Mouse (Mus musculus): ENCODE data around the gene Parp3. TPM values are rescaled to one million over a fixed set of nuclear protein-coding genes. Genes with fewer than 3 reads are reported as not detected.
A peak's percentile ranks its signal among the peaks of the same experiment; 100 is the strongest.

Gene Parp3
- polyA plus RNA-seq, 1 experiment from 2014 or later, result 3.5 TPM

GRCm38 (mm10) chr9:106485076-106485475 is 8.3 kb upstream of the Parp3 start:
- Histone ChIP-seq H3K4me2 (no peak overlapping the region), H3K9me3 (no peaks in the 10 kb centered on the region), H3K27me3 (no peaks in the 10 kb centered on the region), H3K4me3 (replicated peaks) (no peak overlapping the region), H3K4me1 (replicated peaks) (no peaks in the 10 kb centered on the region), H3K9ac (replicated peaks) (no peak overlapping the region), H3K27ac (no peak overlapping the region), H3K36me3 (peaks cover 65% of the 10 kb centered on the region)
- WGBS, result 86% methylated on average over 8 of the region's 10 CpGs
- ATAC-seq (ENCODE audit: insufficient number of reproducible peaks, insufficient read depth, low FRiP score, low TSS enrichment, low read depth), result no peak

- H3K36me3 ChIP-seq, result peaks cover 74% of the 10 kb centered on the region
- 94% methylated on average over 17 of the region's 17 CpGs for WGBS
These were observed 6.9 kb upstream of the Parp3 start for GRCm38 (mm10) chr9:106483606-106484005.

DNA sequence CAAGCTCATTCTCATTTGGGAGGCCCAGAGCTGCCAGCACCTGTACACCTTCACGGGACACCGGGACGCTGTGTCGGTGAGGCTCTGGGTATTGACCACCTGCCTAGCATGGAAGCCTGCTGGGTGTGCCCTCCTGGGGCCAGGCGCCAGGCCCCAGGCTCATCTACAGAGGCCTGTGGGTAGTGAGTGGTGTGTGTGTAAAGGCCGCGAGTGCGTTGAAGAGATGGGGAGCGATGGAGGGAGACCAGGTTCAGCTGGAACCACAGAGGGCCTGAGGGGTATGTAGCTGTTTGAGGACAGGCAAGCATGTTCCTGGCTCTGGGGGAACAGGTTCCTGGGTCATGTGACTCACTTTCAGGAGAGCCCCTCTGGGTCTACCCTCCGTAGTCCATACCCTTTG is 6.4 kb upstream of the Parp3 start:
- no peak for ATAC-seq (ENCODE audit: insufficient number of reproducible peaks, insufficient read depth, low FRiP score, low TSS enrichment, low read depth)
- H3K27me3 ChIP-seq, result no peaks in the 10 kb centered on the region
- H3K36me3 ChIP-seq, result peaks cover 74% of the 10 kb centered on the region
- H3K27ac ChIP-seq, result no peak overlapping the region
- H3K4me1 ChIP-seq (replicated peaks), result peaks cover 3% of the 10 kb centered on the region
- H3K9ac ChIP-seq (replicated peaks), result no peak overlapping the region
- 93% methylated on average over 10 of the region's 10 CpGs for WGBS
- no peak overlapping the region for H3K4me3 ChIP-seq (replicated peaks)
- no peaks in the 10 kb centered on the region for H3K9me3 ChIP-seq
- H3K4me2 ChIP-seq, result no peak overlapping the region

More at GRCm38 (mm10) chr9:106483606-106484005, 6.9 kb upstream of the Parp3 start:
- Histone ChIP-seq H3K4me1 (replicated peaks) (no peaks in the 10 kb centered on the region), H3K4me3 (replicated peaks) (no peak overlapping the region), H3K27me3 (no peaks in the 10 kb centered on the region), H3K4me2 (no peak overlapping the region), H3K27ac (no peak overlapping the region), H3K9me3 (no peaks in the 10 kb centered on the region), H3K9ac (replicated peaks) (no peak overlapping the region)
- ATAC-seq (ENCODE audit: insufficient number of reproducible peaks, insufficient read depth, low FRiP score, low TSS enrichment, low read depth), result no peak

DNA sequence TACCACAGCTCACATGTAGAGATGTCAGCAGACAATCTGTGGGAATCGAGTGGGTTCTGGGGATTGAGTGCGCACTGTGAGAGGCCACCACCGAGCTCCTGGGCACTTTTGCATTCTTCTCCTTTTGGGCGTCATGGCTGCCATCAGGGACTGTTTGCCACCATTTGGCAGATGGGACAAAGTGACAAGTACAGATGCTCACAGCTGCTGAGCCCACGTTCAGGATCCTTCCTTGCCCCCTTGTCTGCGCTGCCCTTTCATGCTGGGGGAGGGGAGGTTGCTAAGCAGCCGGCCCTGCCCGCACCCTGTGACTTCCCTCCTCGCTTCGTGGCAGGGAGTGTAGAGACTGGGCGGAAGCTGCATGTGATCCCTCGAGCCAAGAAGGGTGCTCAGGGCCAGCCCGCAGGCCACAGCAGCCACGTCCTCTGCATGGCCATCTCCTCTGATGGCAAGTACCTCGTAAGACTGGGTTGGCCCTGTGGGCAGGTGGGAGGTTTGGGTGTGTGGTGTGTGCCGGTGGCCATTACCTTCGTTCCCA is 5.9 kb upstream of the Parp3 start:
- peaks cover 8% of the 10 kb centered on the region for H3K4me1 ChIP-seq (replicated peaks)
- ATAC-seq (ENCODE audit: insufficient number of reproducible peaks, insufficient read depth, low FRiP score, low TSS enrichment, low read depth), result no peak
- WGBS, result 88% methylated on average over 17 of the region's 17 CpGs

GRCm38 (mm10) chr9:106481676-106482075 is 4.9 kb upstream of the Parp3 start:
- no peak overlapping the region for H3K4me2 ChIP-seq
- no peak for ATAC-seq (ENCODE audit: insufficient number of reproducible peaks, insufficient read depth, low FRiP score, low TSS enrichment, low read depth)
- H3K27ac ChIP-seq, result no peak overlapping the region
- no peak overlapping the region for H3K4me3 ChIP-seq (replicated peaks)
- H3K27me3 ChIP-seq, result no peaks in the 10 kb centered on the region
- peaks cover 9% of the 10 kb centered on the region for H3K4me1 ChIP-seq (replicated peaks)
- H3K9me3 ChIP-seq, result no peaks in the 10 kb centered on the region
- H3K9ac ChIP-seq (replicated peaks), result no peak overlapping the region
- peaks cover 74% of the 10 kb centered on the region for H3K36me3 ChIP-seq
- 93% methylated on average over 13 of the region's 13 CpGs for WGBS

More for the DNA sequence above, 5.9 kb upstream of the Parp3 start:
- Histone ChIP-seq H3K9me3 (no peaks in the 10 kb centered on the region), H3K27me3 (no peaks in the 10 kb centered on the region), H3K27ac (no peak overlapping the region), H3K4me2 (no peak overlapping the region), H3K4me3 (replicated peaks) (no peak overlapping the region), H3K9ac (replicated peaks) (no peak overlapping the region), H3K36me3 (peaks cover 74% of the 10 kb centered on the region)

- H3K36me3 ChIP-seq, result peaks cover 69% of the 10 kb centered on the region
- no peaks in the 10 kb centered on the region for H3K9me3 ChIP-seq
- H3K4me1 ChIP-seq (replicated peaks), result peaks cover 14% of the 10 kb centered on the region
- H3K4me2 ChIP-seq, result no peak overlapping the region
- no peak overlapping the region for H3K9ac ChIP-seq (replicated peaks)
- no peak overlapping the region for H3K4me3 ChIP-seq (replicated peaks)
- ATAC-seq (ENCODE audit: insufficient number of reproducible peaks, insufficient read depth, low FRiP score, low TSS enrichment, low read depth), result no peak
- 91% methylated on average over 15 of the region's 15 CpGs for WGBS
- no peak overlapping the region for H3K27ac ChIP-seq
- H3K27me3 ChIP-seq, result no peaks in the 10 kb centered on the region
These were observed 4.3 kb upstream of the Parp3 start for GRCm38 (mm10) chr9:106481075-106481474.

DNA sequence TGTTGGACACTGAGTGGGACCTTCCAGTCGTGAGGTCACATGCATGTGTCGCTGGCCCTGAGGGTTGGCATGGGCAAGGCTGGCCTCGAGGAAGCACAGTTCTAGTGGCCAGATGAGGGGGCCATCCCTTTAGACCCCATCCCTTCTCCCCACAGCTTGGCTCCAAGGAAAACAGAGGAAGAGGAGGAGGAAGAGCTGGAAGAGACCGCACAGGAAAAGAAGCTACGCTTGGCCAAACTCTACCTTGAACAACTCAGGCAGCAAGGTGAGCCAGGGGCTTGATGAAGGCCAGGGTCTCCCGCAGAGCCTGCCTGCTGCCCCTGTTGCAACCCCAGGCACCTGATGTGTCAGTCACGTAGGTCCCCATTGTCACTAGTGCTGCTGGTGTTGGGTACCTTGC is 3.8 kb upstream of the Parp3 start:
- no peak for ATAC-seq (ENCODE audit: insufficient number of reproducible peaks, insufficient read depth, low FRiP score, low TSS enrichment, low read depth)
- Histone ChIP-seq H3K4me3 (replicated peaks) (no peak overlapping the region), H3K4me2 (no peak overlapping the region), H3K4me1 (replicated peaks) (peaks cover 17% of the 10 kb centered on the region), H3K9ac (replicated peaks) (no peak overlapping the region), H3K27ac (no peak overlapping the region), H3K27me3 (no peaks in the 10 kb centered on the region), H3K9me3 (no peaks in the 10 kb centered on the region), H3K36me3 (peaks cover 64% of the 10 kb centered on the region)
- WGBS, result 92% methylated on average over 7 of the region's 7 CpGs

GRCm38 (mm10) chr9:106478101-106478500 is 1.4 kb upstream of the Parp3 start:
- 81% methylated on average over 9 of the region's 9 CpGs for WGBS
- H3K9ac ChIP-seq (replicated peaks), result peak overlapping the region; percentile 67

GRCm38 (mm10) chr9:106477649-106478048 is 900 bp upstream of the Parp3 start:
- Histone ChIP-seq H3K4me3 (replicated peaks) (peak overlapping the region; percentile 59), H3K27ac (no peak overlapping the region), H3K9ac (replicated peaks) (peak overlapping the region; percentile 67), H3K27me3 (no peaks in the 10 kb centered on the region), H3K4me2 (peak overlapping the region; percentile 80), H3K4me1 (replicated peaks) (peaks cover 33% of the 10 kb centered on the region), H3K36me3 (peaks cover 35% of the 10 kb centered on the region), H3K9me3 (no peaks in the 10 kb centered on the region)
- ATAC-seq (ENCODE audit: insufficient number of reproducible peaks, insufficient read depth, low FRiP score, low TSS enrichment, low read depth), result no peak
- 2% methylated on average over 16 of the region's 16 CpGs for WGBS

More at GRCm38 (mm10) chr9:106478101-106478500, 1.4 kb upstream of the Parp3 start:
- Histone ChIP-seq H3K36me3 (peaks cover 39% of the 10 kb centered on the region), H3K27me3 (no peaks in the 10 kb centered on the region), H3K4me3 (replicated peaks) (peak overlapping the region; percentile 59), H3K27ac (no peak overlapping the region), H3K4me2 (peak overlapping the region; percentile 80), H3K9me3 (no peaks in the 10 kb centered on the region), H3K4me1 (replicated peaks) (peaks cover 33% of the 10 kb centered on the region)
- ATAC-seq (ENCODE audit: insufficient number of reproducible peaks, insufficient read depth, low FRiP score, low TSS enrichment, low read depth), result no peak

DNA sequence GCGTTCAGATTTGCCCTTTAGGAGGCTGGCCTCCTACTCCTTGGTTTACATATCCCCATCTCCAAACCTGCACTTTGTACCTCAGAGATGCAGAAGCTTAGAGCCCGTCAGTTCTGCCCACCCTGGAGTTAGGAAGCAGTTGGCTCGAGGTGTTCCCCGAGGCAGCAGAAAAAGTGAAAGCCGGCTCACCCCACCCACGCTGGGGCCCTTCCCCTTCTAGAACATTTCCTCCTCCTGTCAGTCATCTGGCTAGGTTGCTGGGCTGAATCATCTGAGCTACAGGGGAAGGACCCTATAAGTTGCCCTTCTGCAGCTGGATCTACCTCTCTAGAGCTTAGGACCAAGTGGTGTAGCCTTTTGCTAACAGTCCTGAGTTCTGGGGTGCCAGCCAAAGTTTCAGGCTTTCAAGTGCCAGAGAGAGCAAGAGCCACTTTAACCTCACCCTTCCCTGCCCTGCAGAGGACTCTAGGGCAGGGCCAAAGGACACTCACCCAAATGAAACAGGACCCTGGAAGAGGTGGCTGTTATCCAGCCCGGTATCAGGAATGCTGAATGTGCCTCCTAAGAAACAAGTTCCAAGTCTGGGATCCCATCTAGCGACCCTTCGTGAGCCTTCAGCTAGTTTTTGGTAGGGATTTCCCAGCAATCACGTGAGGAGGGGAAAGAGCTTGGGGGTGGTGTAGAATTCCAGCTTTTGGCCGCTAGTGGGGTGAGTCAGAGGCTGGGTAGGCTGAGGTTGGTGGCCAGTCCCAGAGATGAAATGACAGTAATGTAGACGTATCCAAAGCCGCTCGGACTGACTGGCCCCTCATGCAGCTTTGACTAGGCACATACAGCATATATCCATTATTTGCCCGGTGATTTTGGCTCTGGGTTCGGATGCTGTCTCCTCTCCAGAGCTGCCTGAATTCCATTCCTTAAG is 486 bp downstream of the Parp3 start:
- Histone ChIP-seq H3K4me2 (peak overlapping the region; percentile 46), H3K4me3 (replicated peaks) (0 out of 2 replicates have a peak overlapping the region, but pooled peaks have one; percentile 13), H3K9ac (replicated peaks) (peak overlapping the region; percentile 42), H3K4me1 (replicated peaks) (peaks cover 43% of the 10 kb centered on the region), H3K36me3 (peaks cover 21% of the 10 kb centered on the region), H3K27ac (peak overlapping the region; percentile 60), H3K27me3 (no peaks in the 10 kb centered on the region; the same call in 1 of the 2 replicates), H3K9me3 (no peaks in the 10 kb centered on the region)
- WGBS, result 31% methylated on average over 16 of the region's 16 CpGs
- ATAC-seq (ENCODE audit: insufficient number of reproducible peaks, insufficient read depth, low FRiP score, low TSS enrichment, low read depth), result peak; percentile 33; the same call in 1 of the 2 replicates

- WGBS, result 92% methylated on average over 10 of the region's 10 CpGs
- ATAC-seq (ENCODE audit: insufficient number of reproducible peaks, insufficient read depth, low FRiP score, low TSS enrichment, low read depth), result no peak
- Histone ChIP-seq H3K9me3 (no peaks in the 10 kb centered on the region), H3K36me3 (peaks cover 15% of the 10 kb centered on the region), H3K27ac (peak within 1 kb of the TSS; percentile 60), H3K4me2 (peak within 1 kb of the TSS; percentile 46), H3K9ac (replicated peaks) (peak within 1 kb of the TSS; percentile 42), H3K4me1 (replicated peaks) (peaks cover 43% of the 10 kb centered on the region), H3K27me3 (no peaks in the 10 kb centered on the region; the same call in 1 of the 2 replicates), H3K4me3 (replicated peaks) (0 out of 2 replicates have a peak within 1 kb of the TSS, but pooled peaks have one; percentile 13)
These were observed 1.1 kb downstream of the Parp3 start, which contains the start of gene Rrp9 for GRCm38 (mm10) chr9:106475663-106476001. Rrp9 (plus strand) TSS chr9:106475963.

Measured in limb, embryonic 12.5 days (tissue).